Mouse (Mus musculus) liver (tissue): Measurements from ENCODE around the gene Arhgef10l.

ENCODE experiments used
- DNase-seq: peaks from one replicate; pipeline ENCODE4 v3.0.0-alpha.2; 2020; ENCODE audit warnings: mixed read lengths

The Arhgef10l gene

DNA sequence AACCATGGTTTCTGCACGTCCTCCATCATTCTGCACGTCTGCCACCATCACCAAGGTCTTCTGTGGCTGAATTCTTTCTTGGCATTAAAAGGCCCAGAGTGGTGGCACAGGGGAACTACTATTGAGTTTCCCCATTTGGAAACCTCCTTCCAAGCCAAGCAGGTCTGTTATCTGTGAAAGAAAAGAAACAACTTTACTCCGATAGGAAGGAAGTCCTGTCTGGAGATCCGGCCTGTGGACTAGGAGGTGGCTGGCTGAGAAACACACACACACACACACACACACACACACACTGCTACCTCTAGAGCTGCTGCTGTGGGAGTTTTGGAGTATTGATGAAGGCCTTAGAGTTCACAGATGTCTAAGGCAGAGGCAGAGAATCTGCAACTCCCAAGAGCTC, 27.7 kb upstream of the Arhgef10l start:
- no peak for DNase-seq

DNA sequence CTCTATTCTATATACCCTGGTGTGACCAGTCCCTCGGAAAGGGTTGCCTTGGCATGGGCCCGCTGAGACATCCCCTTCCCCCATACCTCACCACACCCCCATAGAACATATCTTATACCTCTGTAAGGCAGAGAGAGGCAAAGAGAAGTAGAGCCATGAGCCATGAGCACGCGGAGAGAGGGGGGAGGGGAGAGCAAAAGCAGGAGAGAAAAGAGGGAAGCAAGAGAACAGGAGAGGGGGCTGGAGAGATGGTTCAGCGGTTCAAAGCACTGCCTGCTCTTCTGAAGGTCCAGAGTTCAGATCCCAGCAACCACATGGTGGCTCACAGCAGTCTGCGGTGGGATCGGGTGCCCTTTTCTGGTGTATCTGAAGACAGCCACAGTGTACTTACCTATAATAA, 25.7 kb upstream of the Arhgef10l start:
- DNase-seq, result no peak

DNA sequence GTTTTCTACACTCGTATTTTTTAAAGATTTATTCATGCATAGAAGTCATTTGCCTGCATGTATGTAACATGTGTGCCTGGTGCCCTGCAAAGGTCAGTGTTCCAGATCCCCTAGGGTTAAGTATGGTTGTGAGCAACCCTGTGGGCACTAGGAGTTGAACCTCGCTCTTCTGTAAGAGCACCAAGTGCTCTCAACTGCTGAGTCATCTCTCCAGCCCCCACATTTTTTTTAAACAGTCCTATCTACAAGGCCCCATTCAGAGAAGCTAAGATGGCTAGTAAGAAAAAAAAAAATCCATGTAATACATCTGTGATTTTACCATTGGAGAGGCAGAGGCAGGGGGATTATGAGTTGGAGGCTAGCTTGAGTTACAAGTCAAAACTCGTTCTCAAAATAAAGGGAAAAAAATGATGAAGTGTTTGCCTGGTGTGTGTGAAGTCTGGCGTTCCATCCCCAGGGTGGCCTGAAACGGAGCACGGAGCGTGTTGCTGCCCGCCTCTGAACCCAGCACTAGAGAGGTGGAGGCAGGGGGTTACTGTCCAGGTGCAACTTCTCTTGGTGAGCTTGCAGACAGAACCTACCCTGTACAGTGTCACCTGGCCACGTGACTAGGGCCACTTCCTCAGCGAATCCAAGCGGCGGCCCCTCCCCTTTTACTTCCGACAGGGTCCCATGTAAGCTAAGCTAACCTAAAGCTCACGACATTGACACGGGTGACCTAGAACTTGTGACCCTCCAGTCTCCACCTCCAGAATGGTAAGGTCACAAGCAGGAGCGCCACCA, 24.3 kb upstream of the Arhgef10l start:
- DNase-seq, result peak; percentile 56

DNA sequence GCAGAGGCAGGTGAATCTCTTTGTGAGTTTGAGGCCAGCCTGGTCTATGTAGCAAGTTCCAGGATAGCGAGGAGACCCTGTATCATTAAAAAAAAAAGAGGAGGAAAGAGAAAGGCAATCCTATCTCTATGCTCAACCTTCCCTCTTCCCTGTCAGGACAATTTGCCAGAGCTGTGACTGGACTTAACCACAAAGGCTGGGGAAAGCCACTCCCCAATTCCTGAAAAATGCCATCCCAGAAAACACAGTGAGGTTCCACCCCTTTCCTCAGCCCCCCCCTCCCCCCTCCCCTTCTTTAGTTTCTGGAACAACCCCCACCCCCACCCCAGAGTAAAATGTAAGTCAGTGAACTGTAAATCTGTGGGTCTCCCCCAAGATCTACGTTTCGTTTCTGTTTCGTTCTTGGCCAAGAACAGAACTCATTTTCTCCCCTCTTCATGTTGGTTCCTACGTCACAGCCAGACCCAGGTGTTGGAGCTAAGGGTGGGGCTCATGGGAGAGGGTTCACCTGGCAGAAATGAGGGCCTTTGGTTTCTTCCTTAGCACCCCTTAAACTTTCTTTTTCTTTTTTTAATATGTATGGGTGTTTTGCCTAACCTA, 23.1 kb upstream of the Arhgef10l start:
- DNase-seq, result no peak

DNA sequence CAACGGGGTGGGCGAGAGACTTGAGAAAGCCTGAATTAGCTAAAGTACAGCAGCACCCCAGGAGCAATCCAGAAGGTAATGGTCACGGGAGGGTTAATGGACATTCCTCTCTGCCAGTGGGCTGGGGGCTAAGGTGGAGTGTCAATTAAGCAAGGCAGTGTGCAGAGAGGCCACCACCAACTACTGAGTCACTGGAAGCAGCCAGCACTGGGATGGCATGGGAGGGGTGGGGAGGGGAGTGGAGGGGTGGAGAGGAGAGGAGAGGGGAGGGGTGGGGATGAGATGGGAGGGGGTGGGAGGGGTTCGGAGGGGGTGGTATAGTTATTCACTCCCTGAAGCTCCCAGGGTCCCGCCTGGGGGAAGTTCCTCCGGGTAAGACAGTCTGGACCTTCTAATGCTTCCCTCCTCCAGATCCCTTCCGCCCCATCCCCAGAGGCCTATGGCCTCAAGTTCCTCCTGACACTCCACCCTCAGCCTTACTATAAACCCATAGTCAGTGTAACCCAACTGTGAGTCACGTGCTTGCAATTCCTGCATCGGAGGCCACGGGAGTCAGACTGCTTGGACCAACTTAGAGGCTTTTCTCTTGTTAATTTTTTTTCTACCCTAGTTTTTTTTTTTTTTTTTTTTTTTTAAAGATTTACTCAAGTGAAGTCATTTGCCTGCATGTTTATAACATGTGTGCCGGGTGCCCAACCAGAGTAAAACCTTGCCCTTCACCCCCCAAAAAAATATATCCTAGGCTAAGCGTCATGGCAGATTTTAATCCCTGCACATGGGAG, 22.4 kb upstream of the Arhgef10l start:
- peak; percentile 54 for DNase-seq

DNA sequence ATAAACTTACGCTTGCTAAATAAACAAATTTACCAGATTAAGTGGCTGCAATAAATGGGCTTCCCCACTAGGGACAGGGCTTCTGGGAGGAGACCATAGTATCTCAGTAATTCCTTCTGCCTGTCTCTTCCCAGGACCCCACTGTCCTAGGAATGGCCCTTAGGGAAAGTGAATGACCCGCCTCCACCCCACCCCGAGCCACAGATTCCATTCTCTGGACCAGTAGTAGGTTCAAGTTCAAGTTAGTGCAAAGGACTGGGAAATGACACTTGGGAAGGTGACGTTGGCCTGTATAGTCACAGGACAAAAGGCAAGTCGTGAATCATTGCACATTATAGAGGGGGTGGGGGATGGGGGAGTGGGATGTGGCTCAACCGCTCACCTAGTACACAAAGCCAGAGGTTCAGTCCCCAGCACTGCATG, 19.1 kb upstream of the Arhgef10l start:
- no peak for DNase-seq

DNA sequence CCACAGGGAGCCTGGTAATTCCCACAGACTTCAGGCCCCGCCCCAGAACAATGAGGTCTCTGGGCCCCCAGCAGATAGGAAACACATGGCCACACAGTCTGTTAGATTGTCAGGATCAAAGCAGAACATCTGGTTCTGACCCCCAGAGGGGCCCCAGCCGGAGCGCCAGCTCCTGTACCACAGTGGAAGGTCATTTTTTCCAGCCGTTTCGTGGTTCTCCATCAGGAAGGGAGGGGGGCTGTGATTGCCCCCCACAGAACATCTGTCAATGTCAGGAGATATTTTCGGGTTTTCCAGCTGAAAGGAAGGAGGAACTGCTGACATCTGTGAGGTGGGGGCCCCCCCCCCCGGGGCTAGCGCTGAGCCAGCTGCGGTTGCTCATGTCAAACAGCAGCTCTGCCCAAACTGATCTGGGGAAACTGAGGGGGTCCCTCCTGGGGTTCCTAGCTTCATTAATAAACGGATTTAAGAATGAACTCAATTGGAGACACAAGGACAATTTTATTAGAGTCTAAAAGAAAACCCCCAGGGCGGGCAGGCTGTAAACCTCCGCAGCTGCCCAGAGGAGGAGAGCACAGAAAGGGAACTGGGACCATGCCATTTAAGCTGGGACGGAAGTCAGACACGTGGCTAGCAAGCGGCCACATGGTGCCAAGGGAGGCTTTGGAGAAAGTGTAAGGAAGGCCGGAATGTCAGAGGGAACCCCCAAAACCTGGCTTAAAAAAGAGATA, 18.5 kb upstream of the Arhgef10l start:
- peak; percentile 88 for DNase-seq

DNA sequence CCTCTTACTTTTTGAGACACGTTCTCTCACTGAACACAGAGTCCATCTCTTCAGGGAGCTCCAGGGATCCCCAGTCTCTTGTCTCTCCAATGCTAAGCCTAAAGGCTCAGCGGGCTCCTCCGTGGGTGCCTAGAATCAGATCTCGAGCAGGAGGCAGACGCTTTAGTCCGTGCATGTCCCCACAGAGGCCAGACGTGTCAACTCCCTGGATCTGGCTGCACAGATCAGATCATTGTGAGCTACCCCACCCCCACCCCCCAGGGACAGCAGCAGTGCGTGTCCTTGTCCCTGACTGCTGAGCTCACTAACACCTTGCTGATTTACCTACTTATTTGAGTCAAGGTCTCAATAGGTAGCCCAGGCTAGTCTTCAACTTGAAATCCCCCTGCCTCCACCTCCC, 17.8 kb upstream of the Arhgef10l start:
- DNase-seq, result peak; percentile 82

DNA sequence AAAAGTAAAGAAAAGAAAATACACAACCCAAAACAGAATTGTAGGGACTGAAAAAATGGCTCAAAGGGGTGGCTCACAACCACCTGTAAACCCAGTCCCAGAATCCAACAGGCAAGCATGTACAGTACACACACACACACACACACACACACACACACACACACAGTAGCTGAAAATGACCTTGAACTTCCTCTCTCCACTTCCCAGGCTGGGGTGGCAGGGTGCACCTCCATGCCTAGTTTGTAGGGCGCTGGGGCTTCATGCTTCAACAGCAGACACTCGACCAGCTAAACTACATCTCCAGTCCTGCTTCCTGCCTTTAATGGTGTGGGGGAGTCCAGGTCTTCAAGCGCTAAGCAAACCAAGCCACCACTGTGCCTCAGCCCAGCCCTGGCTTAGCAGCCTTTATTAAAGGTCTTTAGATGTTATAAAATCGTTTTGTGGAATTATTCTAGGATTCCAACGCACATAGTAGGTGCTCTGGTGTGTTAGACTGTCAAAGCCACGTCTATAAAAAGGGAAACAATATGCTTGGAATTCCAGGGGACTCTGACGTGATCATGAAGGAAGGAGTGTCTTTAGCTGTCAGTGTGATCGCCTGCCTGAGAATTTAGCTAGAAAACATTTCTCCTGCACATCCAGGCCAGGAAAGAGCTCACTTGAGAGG, 15.1 kb upstream of the Arhgef10l start:
- DNase-seq, result no peak

DNA sequence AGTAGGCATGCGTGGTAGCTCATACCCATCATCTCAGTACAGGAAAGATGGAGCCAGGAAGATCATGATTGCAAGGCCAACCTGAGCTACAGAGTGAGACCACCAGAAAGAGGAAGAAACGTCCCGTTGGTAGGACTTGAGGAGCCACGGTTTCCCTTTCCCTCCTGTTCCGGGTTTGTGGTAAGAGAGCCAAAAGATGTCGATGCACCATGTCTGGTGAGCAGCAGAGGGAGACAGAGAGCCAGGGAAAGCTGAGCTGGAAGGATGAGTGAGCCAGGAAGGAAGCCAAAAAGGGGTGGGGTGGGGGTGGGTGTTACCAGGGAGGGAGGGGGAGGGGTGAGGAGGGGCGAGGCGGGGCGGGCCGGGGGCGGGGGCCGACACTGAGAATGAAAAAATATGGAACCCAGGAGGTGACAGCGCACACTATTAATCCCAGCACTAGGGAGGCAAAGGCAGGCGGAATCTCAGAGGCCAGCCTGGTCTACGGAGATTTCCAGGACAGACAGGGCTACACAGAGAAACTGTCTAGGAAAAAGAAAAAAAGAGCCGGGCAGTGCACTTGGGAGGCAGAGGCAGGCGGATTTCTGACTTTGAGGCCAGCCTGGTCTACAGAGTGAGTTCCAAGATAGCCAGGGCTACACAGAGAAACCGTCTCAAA, 14.0 kb upstream of the Arhgef10l start:
- DNase-seq, result peak; percentile 84

DNA sequence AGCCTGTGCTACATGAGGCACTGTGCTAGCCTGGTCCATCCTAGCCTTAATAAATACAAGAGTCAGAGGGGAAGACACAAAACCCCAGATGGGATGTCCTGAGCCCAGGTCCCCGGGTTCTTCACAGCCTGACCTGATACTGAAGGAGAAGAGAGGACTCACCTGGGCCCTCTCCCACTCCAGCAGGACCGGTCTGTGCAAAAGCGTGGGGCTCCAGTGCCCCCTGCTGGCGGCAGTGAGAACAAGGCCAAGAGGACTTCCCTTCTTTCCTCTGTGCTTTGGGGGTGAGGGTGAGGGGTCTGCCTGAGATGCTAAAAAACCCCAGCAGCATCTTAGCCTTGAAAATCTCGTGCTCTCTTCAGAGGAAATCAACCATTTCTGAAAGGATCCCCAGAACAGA, 13.2 kb upstream of the Arhgef10l start:
- DNase-seq, result peak; percentile 67

DNA sequence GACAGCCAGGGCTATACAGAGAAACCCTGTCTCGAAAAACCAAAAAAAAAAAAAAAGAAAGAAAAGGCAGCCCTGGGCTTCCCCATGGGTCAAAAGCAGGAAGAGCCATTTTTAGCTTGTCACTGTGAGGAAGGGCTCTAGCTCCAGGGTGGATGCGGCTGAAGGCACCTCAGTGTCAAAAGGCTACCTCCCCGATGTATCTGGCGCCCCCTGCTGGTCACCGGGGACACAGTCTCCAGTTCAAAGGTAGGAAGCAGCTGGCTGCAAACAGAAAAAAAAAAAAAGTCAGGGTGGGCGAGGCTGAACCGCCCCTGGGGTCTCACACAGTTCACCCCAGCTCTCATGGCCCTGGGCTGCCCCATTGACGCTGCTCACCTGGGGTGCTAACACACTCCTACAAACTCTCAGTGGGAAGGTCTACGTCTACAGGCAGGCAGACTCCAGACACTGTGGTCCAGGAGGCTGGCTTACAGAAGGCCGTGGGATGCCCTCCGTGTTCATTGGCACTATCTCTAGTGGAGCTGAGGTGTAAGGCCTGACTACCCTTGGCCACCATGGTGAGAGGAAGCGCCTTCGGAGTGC, 8.6 kb upstream of the Arhgef10l start:
- peak; percentile 88 for DNase-seq

DNA sequence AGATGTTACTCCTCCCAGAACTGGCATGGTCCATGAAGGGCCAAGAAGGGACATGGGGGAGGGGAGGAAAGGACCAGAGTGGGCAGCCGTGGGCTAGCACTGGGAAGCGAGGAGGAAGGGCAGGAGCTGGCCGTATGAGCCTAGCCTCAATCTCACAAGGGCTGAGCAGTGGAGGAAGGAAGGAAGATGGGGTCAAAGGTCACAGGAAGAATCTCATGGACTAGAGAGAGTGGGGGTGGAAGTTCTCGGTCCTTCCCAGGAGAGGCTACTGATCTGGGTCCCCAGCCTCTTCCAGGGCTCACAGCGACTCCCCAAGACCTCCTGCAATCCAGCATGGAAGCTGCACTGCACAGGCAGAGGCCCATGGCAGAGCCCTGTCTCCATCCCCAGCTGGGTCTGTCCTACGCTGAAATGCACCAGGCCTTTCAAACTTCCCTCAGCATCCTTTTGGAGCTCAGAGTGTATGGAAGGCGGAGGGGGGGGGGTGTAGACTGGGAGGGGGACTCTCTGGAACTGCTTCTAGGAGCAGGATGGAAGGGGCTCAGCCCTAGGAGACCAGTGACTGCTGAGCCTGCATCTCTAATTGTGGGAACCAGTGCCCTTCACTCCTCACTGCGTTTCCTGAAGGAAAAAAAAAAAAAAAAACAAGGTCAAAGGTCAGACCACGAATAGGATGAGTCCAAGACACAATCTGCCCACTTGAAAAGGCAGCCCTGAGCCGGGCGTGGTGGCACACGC, 7.9 kb upstream of the Arhgef10l start:
- DNase-seq, result no peak

DNA sequence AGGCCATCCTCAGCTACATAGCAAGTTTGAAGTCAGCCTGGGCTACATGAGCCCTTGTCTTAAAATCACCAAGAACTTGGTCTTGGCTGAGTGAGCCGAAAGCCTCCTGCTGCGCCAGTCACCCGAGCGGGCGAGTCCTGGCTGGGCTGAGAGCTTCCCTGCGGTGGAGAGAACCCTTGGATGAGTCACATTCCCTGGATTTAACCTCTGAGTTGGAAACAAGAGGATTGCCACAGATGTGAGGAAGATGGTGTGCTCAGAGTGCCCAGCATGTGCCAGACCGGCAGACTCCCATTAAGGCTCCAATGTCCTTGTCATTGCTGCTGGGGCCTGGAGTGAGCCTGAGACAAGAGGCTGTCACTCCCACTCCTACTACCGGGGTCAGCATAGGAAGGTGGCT, 2.0 kb upstream of the Arhgef10l start:
- no peak for DNase-seq

DNA sequence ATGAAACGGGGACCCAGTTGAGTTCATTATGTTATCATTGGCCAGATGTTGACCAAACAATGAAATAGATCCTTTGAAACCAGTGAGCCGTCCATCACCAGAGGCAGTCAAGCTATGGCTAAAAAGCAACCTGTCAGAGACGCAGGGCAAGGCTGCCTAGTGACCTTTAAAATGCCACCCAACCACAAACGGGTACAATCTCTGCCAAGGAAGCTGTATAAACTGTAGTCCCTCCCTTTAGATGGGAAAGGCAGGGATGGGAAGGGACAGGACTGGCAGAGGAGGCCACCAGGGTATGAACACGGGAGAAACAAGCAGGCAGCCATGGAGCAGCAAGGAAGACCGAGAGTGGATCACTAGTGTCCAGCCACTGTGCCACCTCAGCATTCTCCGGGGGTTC, 759 bp downstream of the Arhgef10l start:
- no peak for DNase-seq

DNA sequence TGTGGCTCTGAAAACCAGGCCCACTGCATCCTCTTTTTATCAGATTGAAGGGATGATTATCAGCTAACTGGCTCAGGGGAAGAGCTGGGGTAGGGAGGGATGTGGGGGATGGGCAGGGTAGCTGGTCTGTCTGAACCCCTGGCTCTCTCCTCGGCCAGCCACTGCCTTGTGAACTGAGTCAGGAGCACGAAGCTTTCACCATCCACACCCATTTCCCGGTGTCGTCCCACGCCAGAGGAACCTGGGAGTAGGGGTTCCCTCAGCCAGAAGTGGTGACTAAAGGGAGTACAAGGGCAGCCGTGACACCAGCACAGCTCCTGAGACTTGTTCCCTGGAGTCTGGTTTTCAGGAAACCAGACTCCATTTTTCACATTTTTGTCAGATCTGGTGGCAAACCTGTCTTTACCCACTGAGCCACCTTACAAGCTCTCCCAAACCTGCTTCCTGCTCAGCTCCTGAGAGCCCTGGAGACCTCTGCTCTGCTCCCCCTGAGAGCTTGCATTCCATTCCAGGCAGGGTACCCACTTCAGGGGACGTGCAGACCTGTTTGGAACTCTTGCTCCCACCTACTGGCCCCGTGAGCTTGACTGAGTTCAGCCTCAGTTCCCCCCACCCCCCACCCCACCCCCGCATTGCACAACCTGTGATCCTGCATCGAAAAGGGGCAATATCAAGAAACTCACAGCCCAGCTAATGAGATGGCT, 2.8 kb downstream of the Arhgef10l start:
- DNase-seq, result no peak

DNA sequence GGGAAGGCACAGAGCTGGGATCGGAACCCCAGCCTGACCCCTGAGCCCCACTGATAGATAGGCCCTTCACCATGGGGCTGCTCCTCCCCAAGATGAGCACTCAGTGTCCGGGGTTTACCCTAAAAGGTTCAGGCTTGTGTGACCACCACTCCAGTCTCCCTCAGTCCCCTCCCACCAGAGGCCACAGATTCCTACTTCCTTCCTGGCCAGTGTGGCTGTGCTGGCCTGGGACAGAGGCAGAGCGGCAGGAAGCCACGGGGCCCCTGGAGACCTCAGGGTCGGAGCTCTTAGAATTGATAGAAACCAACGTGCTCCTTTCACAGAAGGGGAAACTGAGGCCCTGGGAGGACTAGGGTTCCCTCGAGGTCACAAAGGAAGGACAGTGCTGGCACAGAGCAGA, 3.4 kb downstream of the Arhgef10l start:
- no peak for DNase-seq

DNA sequence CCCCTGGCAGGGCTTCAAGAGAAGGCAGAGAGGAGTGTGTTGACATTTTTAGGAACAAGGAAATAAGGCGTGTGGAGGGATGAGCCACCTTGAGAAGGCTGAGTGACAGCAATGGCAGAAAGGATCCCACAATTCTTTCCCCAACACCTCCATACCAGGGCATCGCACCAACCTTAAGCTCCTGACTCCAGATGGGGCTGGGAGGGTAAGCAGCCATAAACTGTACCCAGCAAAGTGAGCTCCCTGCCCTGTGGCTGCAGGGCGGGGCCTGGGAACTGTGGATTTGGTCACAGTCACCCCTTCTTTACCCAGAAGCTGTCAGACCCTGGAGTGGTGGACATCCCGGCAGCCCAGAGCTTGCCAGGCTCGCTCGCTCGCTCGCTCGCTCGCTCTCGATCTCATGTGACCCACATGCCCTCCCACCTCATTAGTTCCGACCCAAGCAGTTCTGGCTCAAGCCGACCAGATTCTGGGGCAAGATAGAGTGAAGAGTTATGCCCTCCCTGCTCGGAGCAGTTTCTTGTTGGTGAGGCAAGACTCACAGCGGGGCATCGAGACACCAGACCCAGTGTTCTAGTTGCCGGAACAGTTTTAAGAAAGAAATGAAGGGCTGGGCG, 4.3 kb downstream of the Arhgef10l start:
- no peak for DNase-seq

DNA sequence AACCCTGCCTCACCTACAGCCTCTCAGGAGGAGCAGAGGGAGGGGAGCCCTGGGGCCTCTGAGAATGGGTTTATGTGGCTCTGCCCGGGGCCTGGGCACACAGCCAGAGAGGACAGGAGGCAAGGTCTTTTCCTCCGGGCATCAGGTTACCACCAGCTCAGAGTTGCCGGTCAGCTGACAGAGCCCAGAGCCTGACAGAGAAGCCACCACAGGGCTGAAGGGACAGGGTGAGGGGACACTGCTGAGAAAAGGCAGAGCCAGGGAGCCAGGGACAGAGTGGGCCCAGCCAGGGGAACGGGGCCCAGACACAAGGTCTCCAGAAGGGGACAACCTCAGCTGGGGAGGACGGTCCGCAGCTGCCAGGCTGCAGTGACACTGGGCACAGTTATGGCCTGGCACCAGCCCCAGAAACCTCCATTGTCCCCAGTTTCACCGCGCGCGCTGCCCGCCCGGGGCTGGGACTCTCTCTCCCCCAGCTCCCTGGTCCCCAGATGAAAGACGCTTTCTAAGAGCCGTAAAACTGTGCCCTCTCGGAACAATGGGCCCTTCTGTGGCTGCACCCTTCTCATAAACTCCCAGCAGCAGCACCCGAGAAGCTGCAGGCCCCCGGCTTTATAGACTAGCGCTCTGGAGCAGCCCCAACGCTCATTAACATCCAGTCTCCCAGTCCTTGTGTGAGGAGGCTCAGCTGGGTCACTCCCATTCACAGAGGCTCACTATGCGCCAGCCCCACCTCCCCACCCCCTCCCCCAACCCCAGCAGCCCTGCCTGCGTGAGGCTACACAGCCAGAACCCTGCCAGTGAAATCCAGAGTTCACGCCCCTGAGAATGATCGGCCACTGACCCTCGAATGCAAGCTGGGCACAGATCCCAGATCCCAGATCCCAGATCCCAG, 7.9 kb downstream of the Arhgef10l start:
- no peak for DNase-seq
